Mouse (Mus musculus) small intestine, adult 2 months (tissue): ENCODE results near the gene Srarp. TPM values are rescaled to one million over a fixed set of nuclear protein-coding genes. Genes with fewer than 3 reads are reported as not detected.

ENCODE experiments used
- H3K27ac ChIP-seq: fragments of 200-500 bp; 2 replicates; pipeline ENCODE4 v1.5.1; 2012; ENCODE audit warnings: low read depth, low read length, control low read depth, inconsistent platforms; ENCODE audit not compliant: insufficient read depth
- H3K27me3 ChIP-seq: fragments of 200-500 bp; 2 replicates; pipeline ENCODE4 v1.6.1; 2012; ENCODE audit warnings: mild to moderate bottlenecking, moderate library complexity, low read length, inconsistent platforms; ENCODE audit not compliant: control insufficient read depth, insufficient read depth
- H3K36me3 ChIP-seq: fragments of 200-500 bp; 2 replicates; pipeline ENCODE4 v1.6.1; 2012; ENCODE audit warnings: mild to moderate bottlenecking, low read length, control low read depth, inconsistent platforms; ENCODE audit not compliant: control insufficient read depth, insufficient read depth
- H3K4me1 ChIP-seq: fragments of 200-500 bp; 2 replicates; pipeline ENCODE4 v1.6.1; 2012; ENCODE audit warnings: low read length, inconsistent platforms, mixed read lengths; ENCODE audit not compliant: control insufficient read depth, insufficient read depth, insufficient read length
- H3K4me3 ChIP-seq: fragments of 200-500 bp; 2 replicates; pipeline ENCODE4 v1.5.1; 2012; ENCODE audit warnings: low read depth, mild to moderate bottlenecking, control low read depth, inconsistent platforms, low read length, moderate library complexity
- CTCF ChIP-seq: fragments of 200-500 bp; IDR thresholded peaks from 2 replicates; pipeline ENCODE4 v1.5.1; 2012; ENCODE audit warnings: low read depth, mild to moderate bottlenecking, control low read depth, inconsistent platforms, low read length, moderate library complexity, mixed read lengths; ENCODE audit not compliant: insufficient replicate concordance, insufficient read length; ENCODE audit errors: extremely low read depth
- POLR2A ChIP-seq: fragments of 200-500 bp; IDR thresholded peaks from 2 replicates; pipeline ENCODE4 v1.6.1; 2012; ENCODE audit warnings: low read depth, mild to moderate bottlenecking, control low read depth, inconsistent platforms, low read length, moderate library complexity
- WGBS: fragments of 180-500 bp; shearing (Covaris S2); methylation state at CpG from one replicate; pipeline ENCODE4 v1.1.7; 2018; 5-methylcytosine and 5-hydroxymethylcytosine counted together
- polyA plus RNA-seq: library from polyadenylated mRNA; depleted of rRNA; stranded (reverse); fragments of >200 nt; gene quantifications from 2 replicates; pipeline ENCODE4 v1.2.3, GENCODE M21; 2012

The Srarp gene
- polyA plus RNA-seq, 1 experiment: not detected

DNA sequence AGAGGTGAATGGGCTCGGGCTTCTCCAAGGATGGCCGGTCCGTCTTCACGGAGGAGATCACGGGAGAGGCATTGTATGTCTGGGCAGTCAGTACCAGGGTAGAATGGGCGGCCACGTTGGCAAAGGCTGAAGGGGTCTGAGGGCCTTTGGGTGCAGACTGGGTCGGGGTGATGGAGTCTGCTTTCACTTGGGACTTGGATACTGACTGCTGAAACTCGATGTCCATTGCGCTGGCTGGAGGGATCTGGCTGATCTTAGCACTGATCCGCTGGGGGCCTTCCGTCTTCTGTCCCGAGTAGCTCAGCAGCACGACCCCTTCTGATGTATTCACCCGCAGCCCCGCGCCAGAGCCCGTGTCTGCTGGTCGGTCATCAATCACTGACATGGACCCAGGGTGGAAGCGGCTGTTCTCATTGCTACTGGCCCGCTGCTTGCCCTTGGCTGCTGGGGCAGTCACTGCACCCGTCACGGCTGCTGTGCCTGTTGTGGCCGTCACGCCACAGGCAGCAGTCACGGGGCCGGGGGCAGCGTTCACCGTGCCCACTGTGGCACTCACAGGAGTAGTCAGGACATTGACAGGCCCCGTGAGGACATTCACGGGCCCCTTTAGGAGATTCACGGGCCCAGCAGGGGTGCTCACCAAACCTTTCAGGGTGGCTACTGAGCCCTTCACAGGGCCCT is 36.9 kb upstream of the Srarp start:
- peaks cover 92% of the 10 kb centered on the region for H3K36me3 ChIP-seq

GRCm38 (mm10) chr4:141471491-141471890 is 35.6 kb upstream of the Srarp start:
- Histone ChIP-seq H3K4me3 (no peak overlapping the region), H3K4me1 (no peaks in the 10 kb centered on the region), H3K27me3 (no peaks in the 10 kb centered on the region), H3K36me3 (peaks cover 92% of the 10 kb centered on the region), H3K27ac (no peak overlapping the region)
- TF ChIP-seq CTCF (no peak), POLR2A (no peak)
- 97% methylated on average over 16 of the region's 16 CpGs for WGBS

More for the DNA sequence above, 36.9 kb upstream of the Srarp start:
- TF ChIP-seq POLR2A: no peak
- no peak for TF ChIP-seq CTCF
- no peak overlapping the region for H3K4me3 ChIP-seq
- H3K27ac ChIP-seq: no peak overlapping the region
- WGBS: 92% methylated on average over 32 of the region's 32 CpGs
- no peaks in the 10 kb centered on the region for H3K4me1 ChIP-seq
- no peaks in the 10 kb centered on the region for H3K27me3 ChIP-seq

DNA sequence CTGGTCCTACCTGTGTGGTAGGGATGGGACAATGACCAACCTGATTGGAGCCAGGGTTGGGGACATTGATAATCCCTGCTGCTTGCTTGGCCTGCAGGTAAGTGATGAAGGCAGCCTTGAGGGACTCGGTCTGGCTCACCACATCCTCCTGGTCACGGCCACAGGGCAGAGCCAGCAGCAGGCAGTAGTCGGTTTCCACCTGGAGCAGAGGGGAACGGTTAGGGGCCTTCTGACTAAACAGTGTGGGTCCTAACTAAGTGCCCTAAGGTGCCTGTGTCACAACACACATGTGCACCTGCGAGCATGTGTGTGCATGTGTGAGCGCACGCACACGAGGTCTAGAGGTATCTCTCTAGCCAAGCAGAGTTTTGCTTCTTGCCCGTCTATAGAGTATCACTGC is 33.4 kb upstream of the Srarp start:
- Histone ChIP-seq H3K27me3 (no peaks in the 10 kb centered on the region), H3K4me3 (no peak overlapping the region), H3K4me1 (no peaks in the 10 kb centered on the region), H3K27ac (no peak overlapping the region), H3K36me3 (peaks cover 92% of the 10 kb centered on the region)
- 92% methylated on average over 9 of the region's 9 CpGs for WGBS
- no peak for TF ChIP-seq POLR2A
- no peak for TF ChIP-seq CTCF

DNA sequence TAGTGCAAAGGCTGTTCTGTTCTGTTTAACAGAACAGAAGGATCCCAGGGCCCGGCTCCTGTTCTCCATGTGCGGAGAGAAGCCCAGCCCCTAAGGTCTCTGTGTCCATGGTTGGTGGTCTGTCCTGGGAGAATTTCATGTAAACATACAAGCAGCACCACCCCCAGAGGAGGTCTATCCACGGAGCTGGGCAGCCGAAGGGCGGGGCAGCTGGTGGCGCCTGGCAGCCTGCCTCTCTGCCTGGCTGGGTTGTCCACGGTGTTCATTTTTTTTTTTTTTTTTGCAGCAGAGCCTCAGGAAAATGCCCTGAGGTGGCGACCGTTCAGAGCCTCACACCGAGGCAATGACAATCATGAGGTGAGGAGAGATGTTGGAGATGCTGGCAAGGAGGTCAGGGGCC is 32.7 kb upstream of the Srarp start:
- WGBS: 36% methylated on average over 10 of the region's 10 CpGs
- H3K36me3 ChIP-seq: peaks cover 93% of the 10 kb centered on the region
- no peak overlapping the region for H3K27ac ChIP-seq
- no peaks in the 10 kb centered on the region for H3K4me1 ChIP-seq
- TF ChIP-seq CTCF (no peak), POLR2A (no peak)
- H3K27me3 ChIP-seq: no peaks in the 10 kb centered on the region
- no peak overlapping the region for H3K4me3 ChIP-seq

GRCm38 (mm10) chr4:141467581-141467927 is 31.6 kb upstream of the Srarp start:
- H3K27ac ChIP-seq: no peak overlapping the region
- peaks cover 92% of the 10 kb centered on the region for H3K36me3 ChIP-seq
- no peaks in the 10 kb centered on the region for H3K27me3 ChIP-seq
- TF ChIP-seq CTCF (no peak), POLR2A (no peak)
- WGBS: 83% methylated on average over 6 of the region's 6 CpGs
- H3K4me3 ChIP-seq: no peak overlapping the region
- H3K4me1 ChIP-seq: 0 out of 2 replicates have a peak, but pooled peaks cover 2% of the 10 kb centered on the region

DNA sequence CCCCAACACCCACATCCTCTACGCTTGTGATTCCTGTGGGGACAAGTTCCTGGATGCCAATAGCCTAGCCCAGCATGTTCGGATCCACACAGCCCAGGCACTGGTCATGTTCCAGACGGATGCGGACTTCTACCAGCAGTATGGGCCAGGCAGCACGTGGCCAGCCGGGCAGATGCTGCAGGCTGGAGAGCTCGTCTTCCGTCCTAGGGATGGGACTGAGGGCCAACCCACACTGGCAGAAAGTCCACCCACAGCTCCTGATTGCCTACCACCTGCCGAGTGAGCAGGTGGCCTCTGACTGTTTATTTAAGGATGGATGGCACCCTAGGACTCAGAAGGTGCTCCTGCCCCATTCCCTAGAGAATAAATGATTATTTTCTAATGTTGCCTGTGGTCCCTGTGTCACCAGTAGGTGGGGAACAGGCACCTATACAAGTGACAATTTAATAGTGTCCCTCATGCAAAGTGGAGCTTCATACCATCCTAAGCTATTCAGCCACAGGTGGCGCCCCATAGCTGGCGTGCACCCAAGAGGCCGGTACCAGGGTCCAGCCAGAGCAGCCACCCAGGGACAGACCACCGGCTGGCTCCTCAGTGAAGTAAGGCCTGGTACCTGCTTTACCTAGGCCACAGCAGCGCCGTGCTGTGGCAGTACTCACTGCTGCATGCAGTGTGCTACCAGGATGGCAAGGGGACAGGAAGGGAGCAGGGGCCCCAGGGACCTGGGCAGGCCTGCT is 31.1 kb upstream of the Srarp start:
- no peak overlapping the region for H3K27ac ChIP-seq
- 65% methylated on average over 15 of the region's 15 CpGs for WGBS
- H3K36me3 ChIP-seq: peaks cover 92% of the 10 kb centered on the region
- no peak overlapping the region for H3K4me3 ChIP-seq
- H3K27me3 ChIP-seq: no peaks in the 10 kb centered on the region
- H3K4me1 ChIP-seq: 0 out of 2 replicates have a peak, but pooled peaks cover 2% of the 10 kb centered on the region
- TF ChIP-seq CTCF (peak; percentile 10; the same call in 1 of the 2 replicates), POLR2A (no peak)

DNA sequence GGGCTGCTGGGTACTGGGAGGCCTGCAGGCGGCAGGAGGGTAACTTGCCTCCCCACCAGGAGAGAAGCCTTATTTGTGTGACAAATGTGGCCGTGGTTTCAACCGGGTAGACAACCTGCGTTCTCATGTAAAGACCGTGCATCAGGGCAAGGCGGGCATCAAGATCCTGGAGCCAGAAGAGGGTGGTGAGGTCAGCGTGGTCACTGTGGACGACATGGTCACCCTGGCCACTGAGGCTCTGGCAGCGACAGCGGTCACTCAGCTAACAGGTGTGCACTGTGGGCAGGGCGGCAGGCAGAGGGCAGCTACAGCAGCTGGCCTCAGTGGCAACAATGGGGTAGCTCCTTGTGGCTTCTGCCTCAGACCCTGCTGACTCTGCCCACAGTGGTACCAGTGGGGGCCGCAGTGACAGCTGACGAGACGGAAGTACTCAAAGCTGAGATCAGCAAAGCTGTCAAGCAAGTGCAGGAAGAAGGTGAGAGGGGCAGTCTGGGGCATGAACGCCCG is 30.4 kb upstream of the Srarp start:
- Histone ChIP-seq H3K27ac (no peak overlapping the region), H3K27me3 (no peaks in the 10 kb centered on the region), H3K4me3 (no peak overlapping the region), H3K4me1 (0 out of 2 replicates have a peak, but pooled peaks cover 2% of the 10 kb centered on the region), H3K36me3 (peaks cover 89% of the 10 kb centered on the region)
- no peak for TF ChIP-seq POLR2A
- no peak for TF ChIP-seq CTCF
- 92% methylated on average over 16 of the region's 16 CpGs for WGBS
